Mouse (Mus musculus): ENCODE measurements around the gene Carmil1. TPM values are rescaled to one million over a fixed set of nuclear protein-coding genes. Genes with fewer than 3 reads are reported as not detected.

Carmil1 gene
- total RNA-seq, 1 experiment from 2014 or later, result 2.7 TPM

DNA sequence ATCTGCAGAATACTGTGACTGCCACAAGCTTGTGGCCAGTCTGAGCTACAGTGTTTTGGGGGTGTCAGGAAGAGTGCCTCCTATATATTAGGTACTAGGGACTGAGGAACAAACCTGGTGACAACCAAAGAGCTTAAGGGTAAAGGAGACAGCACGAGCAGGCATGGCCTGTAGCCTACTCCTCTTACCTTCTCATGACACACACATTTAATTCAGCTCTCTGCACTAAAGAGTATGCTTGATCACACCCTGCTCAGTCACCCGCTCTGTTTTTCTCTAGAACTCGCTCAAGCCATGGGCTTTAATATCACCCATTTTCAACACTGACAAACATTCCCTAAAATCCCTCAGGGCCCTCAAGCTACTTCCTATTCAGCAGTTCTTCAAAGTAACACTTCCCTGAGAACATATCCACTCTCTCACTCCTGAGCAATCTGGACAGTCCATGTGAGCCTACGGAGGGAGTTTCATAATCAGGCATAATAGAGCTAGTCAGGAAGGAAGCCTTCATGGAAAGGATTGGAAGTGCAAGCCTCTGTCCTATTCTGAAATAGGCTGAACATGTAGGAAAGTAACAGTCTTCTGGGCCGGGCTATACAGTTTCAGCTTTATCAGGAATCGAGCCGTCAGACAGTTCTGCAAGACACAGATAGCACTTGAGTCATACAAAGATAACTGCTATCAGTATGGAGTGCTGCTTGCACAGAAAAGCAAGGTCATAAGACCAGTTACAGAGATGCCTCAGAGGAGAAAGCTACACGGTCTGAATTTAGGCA, 121.2 kb downstream of the Carmil1 start:
- peak; percentile 85 for ATAC-seq (replicated peaks; ENCODE audit: low read depth, poor library complexity, severe bottlenecking)

DNA sequence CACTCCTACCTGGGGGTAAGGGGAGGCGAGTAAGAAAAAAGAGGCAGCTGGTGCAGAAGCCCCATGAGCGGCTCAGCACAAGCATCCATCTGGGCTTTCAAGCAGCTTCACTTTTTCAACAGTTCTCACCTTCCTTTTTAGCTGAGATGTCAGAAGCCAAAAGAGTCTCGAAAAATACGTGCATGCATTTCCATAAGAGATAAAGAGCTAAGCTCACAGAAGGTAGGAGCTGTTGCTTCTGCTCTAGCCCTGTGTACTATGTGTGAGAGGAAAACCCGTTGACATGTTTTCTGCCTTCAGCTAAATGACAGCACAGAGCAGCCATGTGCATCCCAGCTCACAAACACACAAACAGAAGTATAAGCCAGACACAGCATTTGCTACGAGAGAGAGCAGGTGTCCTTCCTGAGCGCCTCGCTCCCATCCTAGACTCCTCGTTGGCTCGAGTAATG, 123.0 kb downstream of the Carmil1 start:
- no peak for ATAC-seq (replicated peaks; ENCODE audit: low read depth, poor library complexity, severe bottlenecking)

GRCm38 (mm10) chr13:24155190-24155589, 125.4 kb downstream of the Carmil1 start:
- ATAC-seq (replicated peaks; ENCODE audit: low read depth, poor library complexity, severe bottlenecking), result no peak

- no peak for ATAC-seq (replicated peaks; ENCODE audit: low read depth, poor library complexity, severe bottlenecking)
These were observed 126.1 kb downstream of the Carmil1 start for GRCm38 (mm10) chr13:24154281-24155061.

DNA sequence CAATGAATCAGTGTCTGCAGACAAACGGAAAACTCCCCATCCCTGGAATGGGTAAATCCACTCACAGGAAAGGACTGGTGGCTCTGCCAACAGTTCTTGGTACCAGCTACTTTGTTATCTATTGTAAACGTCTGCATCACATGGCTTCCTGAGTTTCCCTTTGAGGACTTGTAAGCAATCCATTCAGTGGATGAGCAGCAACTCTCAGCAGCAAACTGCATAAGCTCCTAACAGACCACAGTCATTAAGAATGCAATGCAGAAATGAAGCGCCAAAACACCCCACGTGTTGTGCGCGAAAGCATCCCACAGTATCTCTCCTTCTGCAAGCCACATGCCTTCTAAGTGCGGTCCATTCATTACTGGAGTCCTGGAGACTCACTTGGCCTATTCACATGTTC, 128.0 kb downstream of the Carmil1 start:
- ATAC-seq (replicated peaks; ENCODE audit: low read depth, poor library complexity, severe bottlenecking), result no peak

DNA sequence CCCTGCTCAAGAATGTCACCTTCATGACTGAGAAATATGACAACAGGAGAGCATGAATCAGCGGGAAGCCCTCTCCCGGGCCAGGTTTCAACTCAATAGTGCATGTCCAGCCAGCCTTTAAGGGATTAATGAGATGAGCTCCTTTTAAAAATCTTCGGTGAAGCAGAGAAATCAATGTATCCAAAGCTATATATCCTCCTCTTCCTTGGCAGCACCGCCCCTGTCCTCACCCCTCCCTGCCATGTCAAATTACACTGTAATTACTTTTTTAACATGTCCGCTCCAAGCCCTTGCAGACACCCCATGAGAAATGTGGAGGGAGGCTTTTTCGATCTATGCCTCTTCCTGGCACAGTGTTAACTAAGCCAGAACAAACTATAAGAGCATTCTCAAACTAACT, 129.3 kb downstream of the Carmil1 start:
- no peak for ATAC-seq (replicated peaks; ENCODE audit: low read depth, poor library complexity, severe bottlenecking)

DNA sequence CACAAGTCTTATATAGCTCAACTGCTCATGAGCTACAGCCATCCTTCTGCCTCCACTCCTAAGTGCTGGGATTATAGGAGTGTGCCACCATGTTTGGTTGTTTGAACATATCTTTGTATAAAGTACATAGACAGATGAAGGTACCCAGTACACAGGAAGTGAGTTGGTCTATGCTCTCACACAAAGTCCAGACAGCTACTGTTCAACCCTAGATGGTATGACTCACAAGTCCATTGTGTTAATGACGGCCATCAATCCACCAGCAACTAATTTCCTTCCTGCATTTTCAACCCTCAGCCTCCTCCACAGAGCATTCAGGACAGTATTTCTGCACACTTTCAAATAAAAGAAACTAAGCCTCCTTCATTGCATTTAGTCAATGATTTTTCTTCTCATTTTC, 132.0 kb downstream of the Carmil1 start:
- no peak for ATAC-seq (replicated peaks; ENCODE audit: low read depth, poor library complexity, severe bottlenecking)

DNA sequence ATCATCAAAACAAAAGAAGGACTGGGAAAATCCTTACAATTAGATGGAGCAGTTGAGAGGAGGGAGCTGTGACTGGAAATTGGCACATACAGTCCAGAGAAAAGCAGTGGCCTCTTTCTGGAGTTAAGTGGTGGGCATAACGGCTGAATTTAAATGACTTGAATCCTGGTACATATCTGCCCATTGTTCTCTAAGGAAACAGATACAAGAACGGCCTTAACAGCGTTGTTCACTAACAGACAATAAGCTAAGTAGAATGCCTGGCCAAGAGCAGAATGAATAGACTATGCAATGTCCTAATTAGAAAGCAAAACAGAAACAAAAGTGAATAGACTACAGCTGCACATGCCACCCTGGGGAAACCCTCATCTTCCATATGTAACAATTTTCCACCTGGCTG, 133.6 kb downstream of the Carmil1 start:
- no peak for ATAC-seq (replicated peaks; ENCODE audit: low read depth, poor library complexity, severe bottlenecking)

GRCm38 (mm10) chr13:24146541-24146940, 134.1 kb downstream of the Carmil1 start:
- no peak for ATAC-seq (replicated peaks; ENCODE audit: low read depth, poor library complexity, severe bottlenecking)

DNA sequence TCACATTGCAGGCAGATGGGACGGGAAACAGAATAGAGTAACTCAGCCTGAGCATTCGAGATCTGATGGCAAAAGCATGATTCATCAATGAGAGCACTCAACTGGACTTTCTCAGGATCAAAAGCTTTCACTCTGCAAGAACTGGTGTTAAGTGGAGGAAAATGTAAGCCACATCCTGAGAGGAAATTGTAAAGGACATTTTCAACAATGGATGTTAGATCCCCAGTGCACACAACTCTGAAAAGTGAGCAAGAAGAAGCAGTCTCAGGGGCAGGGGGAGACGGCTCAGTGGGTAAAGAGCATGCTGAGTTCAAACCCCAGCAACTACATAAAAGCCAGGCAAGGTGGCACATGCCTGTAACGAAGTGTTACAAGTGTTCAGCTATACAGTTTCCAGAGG, 135.7 kb downstream of the Carmil1 start:
- no peak for ATAC-seq (replicated peaks; ENCODE audit: low read depth, poor library complexity, severe bottlenecking)

DNA sequence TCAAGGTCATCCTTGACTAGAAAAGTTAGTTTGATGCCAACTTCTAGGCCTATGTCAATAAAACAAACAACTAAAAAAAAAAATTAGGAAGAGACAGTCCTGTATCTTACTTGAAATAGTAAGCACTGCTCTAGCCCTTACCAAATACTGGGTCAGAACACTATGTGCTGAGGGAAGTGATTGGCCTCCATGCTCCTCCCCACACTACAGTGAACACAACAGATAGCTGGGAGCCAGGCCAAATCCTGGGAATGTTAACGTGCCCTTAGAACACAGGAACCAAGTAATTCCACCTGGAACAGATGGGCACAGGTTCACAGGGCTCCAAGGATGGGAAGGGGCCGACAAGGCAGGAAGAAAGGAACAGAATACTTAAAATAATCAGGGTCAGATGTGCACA, 136.5 kb downstream of the Carmil1 start:
- ATAC-seq (replicated peaks; ENCODE audit: low read depth, poor library complexity, severe bottlenecking), result no peak

- ATAC-seq (replicated peaks; ENCODE audit: low read depth, poor library complexity, severe bottlenecking), result no peak
These were observed 143.8 kb downstream of the Carmil1 start for GRCm38 (mm10) chr13:24136836-24137235.

GRCm38 (mm10) chr13:24135282-24136230, 145.0 kb downstream of the Carmil1 start:
- ATAC-seq (replicated peaks; ENCODE audit: low read depth, poor library complexity, severe bottlenecking), result no peak

- ATAC-seq (replicated peaks; ENCODE audit: low read depth, poor library complexity, severe bottlenecking), result no peak
These were observed 147.7 kb downstream of the Carmil1 start for GRCm38 (mm10) chr13:24132866-24133265.

DNA sequence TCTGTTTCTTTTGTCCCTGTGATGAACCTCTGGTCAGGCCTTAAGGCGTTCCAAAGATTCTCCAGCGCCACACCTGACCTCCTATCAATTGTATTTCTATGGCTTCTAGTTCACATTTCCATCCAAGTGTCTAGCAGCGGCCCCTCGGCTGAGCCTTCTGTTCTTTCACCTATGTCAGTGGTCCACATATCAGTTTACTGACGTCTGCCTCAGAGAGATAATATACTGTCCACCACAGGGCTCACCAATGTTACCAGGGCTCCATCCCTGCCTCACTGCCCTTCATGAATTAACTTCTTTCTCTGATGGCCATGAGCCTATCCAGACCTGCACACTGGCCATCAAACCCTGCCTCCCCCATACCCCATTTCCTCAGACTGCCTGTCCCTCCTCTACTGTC, 149.3 kb downstream of the Carmil1 start:
- ATAC-seq (replicated peaks; ENCODE audit: low read depth, poor library complexity, severe bottlenecking), result no peak

DNA sequence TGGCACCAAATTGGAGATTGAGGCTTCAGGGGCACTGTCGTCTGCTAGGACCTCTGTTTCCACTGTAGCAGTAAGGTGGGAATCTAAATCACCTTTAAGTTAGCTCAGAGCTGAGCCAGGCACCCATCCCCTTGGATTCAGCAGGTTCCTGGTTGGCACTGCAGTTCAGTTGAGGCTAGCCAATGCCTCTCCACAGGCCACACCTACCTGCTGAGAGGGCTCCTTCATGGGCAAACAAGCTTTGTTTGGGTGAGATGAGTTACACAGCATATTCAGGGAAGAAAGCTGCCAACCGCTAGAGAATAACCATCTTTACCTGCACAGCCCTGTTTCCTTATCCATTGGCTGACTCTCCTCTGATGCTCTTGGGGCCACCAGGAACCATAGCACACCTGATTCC, 149.9 kb downstream of the Carmil1 start:
- no peak for ATAC-seq (replicated peaks; ENCODE audit: low read depth, poor library complexity, severe bottlenecking)

- ATAC-seq (replicated peaks; ENCODE audit: low read depth, poor library complexity, severe bottlenecking), result no peak
These were observed 151.9 kb downstream of the Carmil1 start for GRCm38 (mm10) chr13:24128731-24129130.

GRCm38 (mm10) chr13:24125865-24126264, 154.7 kb downstream of the Carmil1 start:
- no peak for ATAC-seq (replicated peaks; ENCODE audit: low read depth, poor library complexity, severe bottlenecking)

GRCm38 (mm10) chr13:24117181-24117812, 163.3 kb downstream of the Carmil1 start:
- no peak for ATAC-seq (replicated peaks; ENCODE audit: low read depth, poor library complexity, severe bottlenecking)
